Mouse (Mus musculus): ENCODE data around the gene Cdk2.

DNA sequence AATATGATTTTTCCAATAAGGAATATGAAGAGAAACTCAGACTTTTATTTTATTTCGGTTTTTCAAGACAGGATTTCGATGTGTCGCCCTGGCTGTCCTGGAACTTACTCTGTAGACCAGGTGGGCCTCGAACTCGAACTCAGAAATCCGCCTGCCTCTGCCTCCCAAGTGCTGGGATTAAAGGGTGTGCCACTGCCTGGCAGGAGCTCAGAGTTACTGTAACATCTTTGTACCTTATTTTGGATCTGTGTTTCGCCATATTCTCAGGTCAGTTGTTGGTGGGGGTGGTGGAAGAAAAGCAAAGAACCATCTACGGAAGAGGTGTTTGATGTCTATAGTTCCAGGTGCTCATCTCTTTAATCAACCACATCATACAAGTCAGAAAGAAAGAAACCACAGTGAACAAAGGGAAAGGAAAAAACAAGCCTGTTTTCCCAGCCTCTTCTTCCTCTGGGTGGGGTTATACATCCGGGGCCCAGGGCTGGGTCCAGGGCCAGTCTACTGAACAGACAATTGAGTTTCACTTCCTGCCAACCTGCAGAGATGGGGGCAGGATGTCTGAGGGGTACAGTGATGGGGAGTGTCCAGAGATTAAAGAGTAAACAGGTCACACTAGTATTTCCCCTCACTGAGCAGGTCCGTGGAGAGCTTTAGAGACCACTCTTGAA is 41.2 kb upstream of the Cdk2 start:
- TF ChIP-seq POLR2A (IDR thresholded peaks at IDR 0.05; ENCODE audit: borderline replicate concordance, control insufficient read depth, low read depth, low read length) (no peak), CTCF (IDR thresholded peaks at IDR 0.05; ENCODE audit: control insufficient read depth, insufficient read depth, low read length) (no peak)

Data from bone marrow, adult 2 months (tissue).